Mouse (Mus musculus) heart, embryonic 11.5 days (tissue): ENCODE results near the gene Eif3b. TPM values are rescaled to one million over a fixed set of nuclear protein-coding genes. Genes with fewer than 3 reads are reported as not detected.

Experiments used
- ATAC-seq: fragments of 200-750 bp; cut with Nextera tagmentation; replicated peaks from 2 replicates; pipeline ENCODE4 v1.8.0; 2017; ENCODE audit warnings: moderate library complexity; ENCODE audit not compliant: insufficient number of reproducible peaks, low FRiP score, low TSS enrichment
- H3K27ac ChIP-seq: fragments of 300-500 bp; sonication (generic); 2 replicates; pipeline ENCODE4 v1.5.1; 2014; ENCODE audit warnings: mild to moderate bottlenecking, low read depth, low read length
- H3K27me3 ChIP-seq: fragments of 300-500 bp; sonication (generic); 2 replicates; pipeline ENCODE4 v1.6.1; 2014; ENCODE audit warnings: mild to moderate bottlenecking, low read length, mixed read lengths; ENCODE audit not compliant: control insufficient read depth, insufficient read depth
- H3K36me3 ChIP-seq: fragments of 300-500 bp; sonication (generic); 2 replicates; pipeline ENCODE4 v1.6.1; 2014; ENCODE audit warnings: mild to moderate bottlenecking, low read length, moderate library complexity, mixed read lengths; ENCODE audit not compliant: control insufficient read depth, insufficient read depth
- H3K4me1 ChIP-seq: fragments of 300-500 bp; sonication (generic); 2 replicates; pipeline ENCODE4 v1.6.1; 2014; ENCODE audit warnings: low read length; ENCODE audit not compliant: control insufficient read depth, insufficient read depth
- H3K4me2 ChIP-seq: fragments of 300-500 bp; sonication (generic); 2 replicates; pipeline ENCODE4 v1.6.1; 2014; ENCODE audit warnings: mild to moderate bottlenecking, moderate library complexity
- H3K4me3 ChIP-seq: fragments of 300-500 bp; sonication (generic); 2 replicates; pipeline ENCODE4 v1.5.1; 2014; ENCODE audit warnings: low read depth, low read length
- H3K9ac ChIP-seq: fragments of 300-500 bp; sonication (generic); 2 replicates; pipeline ENCODE4 v1.6.1; 2014; ENCODE audit warnings: mild to moderate bottlenecking, low read depth, low read length, moderate library complexity
- H3K9me3 ChIP-seq: fragments of 300-500 bp; sonication (generic); replicated peaks from 2 replicates; pipeline ENCODE4 v1.6.1; 2016; ENCODE audit warnings: low read length; ENCODE audit not compliant: control insufficient read depth
- WGBS: fragments of 180-500 bp; shearing (Covaris S2); extraction: QIAGEN DNeasy Blood & Tissue Kit; methylation state at CpG from one replicate; pipeline ENCODE4 v1.1.7; 2014; ENCODE audit not compliant: insufficient replicate concordance; 5-methylcytosine and 5-hydroxymethylcytosine counted together
- microRNA-seq: library from miRNA; unstranded; fragments of <30 nt; microRNA quantifications from one replicate; pipeline ENCODE4, GENCODE M21; 2016; ENCODE audit warnings: borderline number of aligned reads
- polyA plus RNA-seq: library from polyadenylated mRNA; unstranded; fragments of >200 nt; fragmentation: Nextera tagmentation; extraction: Ambion mirVana; gene quantifications from 2 replicates; pipeline ENCODE4 v1.2.1, GENCODE M21; 2014

The Eif3b gene
- polyA plus RNA-seq, 1 experiment from 2014 or later: 114 TPM

GRCm38 (mm10) chr5:140464943-140465342 lies 45.8 kb downstream of the Eif3b start:
- no peak overlapping the region for H3K27ac ChIP-seq
- H3K9ac ChIP-seq: no peak overlapping the region
- H3K4me1 ChIP-seq: no peaks in the 10 kb centered on the region
- peaks cover 4% of the 10 kb centered on the region; the same call in 1 of the 2 replicates for H3K9me3 ChIP-seq
- H3K36me3 ChIP-seq: no peaks in the 10 kb centered on the region
- H3K4me2 ChIP-seq: no peak overlapping the region
- H3K27me3 ChIP-seq: no peaks in the 10 kb centered on the region
- 95% methylated on average over 2 of the region's 2 CpGs for WGBS
- no peak overlapping the region for H3K4me3 ChIP-seq
- ATAC-seq: no peak

GRCm38 (mm10) chr5:140472336-140472735 lies 53.2 kb downstream of the Eif3b start:
- 72% methylated on average over 3 of the region's 3 CpGs for WGBS
- H3K4me1 ChIP-seq: no peaks in the 10 kb centered on the region
- no peaks in the 10 kb centered on the region for H3K9me3 ChIP-seq
- H3K27me3 ChIP-seq: no peaks in the 10 kb centered on the region
- no peak overlapping the region for H3K4me2 ChIP-seq
- no peak overlapping the region for H3K27ac ChIP-seq
- H3K36me3 ChIP-seq: no peaks in the 10 kb centered on the region
- H3K9ac ChIP-seq: no peak overlapping the region
- ATAC-seq: no peak
- H3K4me3 ChIP-seq: no peak overlapping the region

GRCm38 (mm10) chr5:140481458-140481857 lies 62.3 kb downstream of the Eif3b start:
- H3K27me3 ChIP-seq: no peaks in the 10 kb centered on the region
- ATAC-seq: no peak
- H3K27ac ChIP-seq: no peak overlapping the region
- H3K4me1 ChIP-seq: no peaks in the 10 kb centered on the region
- H3K9ac ChIP-seq: no peak overlapping the region
- H3K4me2 ChIP-seq: no peak overlapping the region
- no peaks in the 10 kb centered on the region for H3K36me3 ChIP-seq
- no peaks in the 10 kb centered on the region for H3K9me3 ChIP-seq
- WGBS: 61% methylated on average over 4 of the region's 4 CpGs
- H3K4me3 ChIP-seq: no peak overlapping the region

GRCm38 (mm10) chr5:140491142-140491541 lies 72.0 kb downstream of the Eif3b start:
- no peak overlapping the region for H3K27ac ChIP-seq
- ATAC-seq: no peak
- 53% methylated on average over 6 of the region's 6 CpGs for WGBS
- H3K9ac ChIP-seq: no peak overlapping the region
- H3K27me3 ChIP-seq: no peaks in the 10 kb centered on the region
- H3K4me3 ChIP-seq: no peak overlapping the region
- H3K9me3 ChIP-seq: no peaks in the 10 kb centered on the region
- no peak overlapping the region for H3K4me2 ChIP-seq
- H3K4me1 ChIP-seq: no peaks in the 10 kb centered on the region
- H3K36me3 ChIP-seq: no peaks in the 10 kb centered on the region

- no peak for ATAC-seq
- Histone ChIP-seq H3K9ac (no peak overlapping the region), H3K27me3 (no peaks in the 10 kb centered on the region), H3K27ac (no peak overlapping the region), H3K4me3 (no peak overlapping the region), H3K4me1 (no peaks in the 10 kb centered on the region), H3K9me3 (no peaks in the 10 kb centered on the region), H3K4me2 (no peak overlapping the region), H3K36me3 (no peaks in the 10 kb centered on the region)
- 13% methylated on average over 10 of the region's 11 CpGs for WGBS
These were observed 73.6 kb downstream of the Eif3b start for GRCm38 (mm10) chr5:140492684-140493233.

Small RNA genes within 50 kb of the gene (microRNA-seq; reads per million reads assigned to microRNA genes)
- 0.27 reads per million for gene Mir7038

Other genes with a start within 250 kb of the Eif3b start
- 25.0 and 26.3 TPM in 2 replicates for gene Mad1l1, start 97.8 kb upstream of the Eif3b start, polyA plus RNA-seq
- gene Nudt1, start 97.7 kb upstream of the Eif3b start, polyA plus RNA-seq: 27.4 and 35.0 TPM in 2 replicates
- 17.1 and 17.4 TPM in 2 replicates for gene Mrm2, start 87.4 kb upstream of the Eif3b start, polyA plus RNA-seq
- gene Snx8, start 30.1 kb upstream of the Eif3b start, polyA plus RNA-seq: 8.8 and 9.8 TPM in 2 replicates
- gene Gm4869, start 26.3 kb downstream of the Eif3b start, polyA plus RNA-seq: not detected in 2 replicates
- 17.4 and 20.2 TPM in 2 replicates for gene Chst12, start 86.2 kb downstream of the Eif3b start, polyA plus RNA-seq
- 0.74 TPM in 1 of 2 replicates, not detected in the other for gene Grifin, start 145.7 kb downstream of the Eif3b start, polyA plus RNA-seq
- gene Lfng, start 188.0 kb downstream of the Eif3b start, polyA plus RNA-seq: 2.8 and 3.3 TPM in 2 replicates
- gene Ttyh3, start 229.7 kb downstream of the Eif3b start, polyA plus RNA-seq: 26.7 and 28.8 TPM in 2 replicates